Mouse (Mus musculus): Measurements from ENCODE around the gene Sh2d1b1.

Gene Sh2d1b1

GRCm38 (mm10) chr1:170325277-170325676 lies 48.2 kb downstream of the Sh2d1b1 start:
- DNase-seq = no peak

GRCm38 (mm10) chr1:170331926-170332325 lies 54.8 kb downstream of the Sh2d1b1 start:
- DNase-seq = no peak

- DNase-seq = peak; percentile 5 to 11
These were observed 55.7 kb downstream of the Sh2d1b1 start for GRCm38 (mm10) chr1:170332775-170333174.
